In the genomic region with DNA sequence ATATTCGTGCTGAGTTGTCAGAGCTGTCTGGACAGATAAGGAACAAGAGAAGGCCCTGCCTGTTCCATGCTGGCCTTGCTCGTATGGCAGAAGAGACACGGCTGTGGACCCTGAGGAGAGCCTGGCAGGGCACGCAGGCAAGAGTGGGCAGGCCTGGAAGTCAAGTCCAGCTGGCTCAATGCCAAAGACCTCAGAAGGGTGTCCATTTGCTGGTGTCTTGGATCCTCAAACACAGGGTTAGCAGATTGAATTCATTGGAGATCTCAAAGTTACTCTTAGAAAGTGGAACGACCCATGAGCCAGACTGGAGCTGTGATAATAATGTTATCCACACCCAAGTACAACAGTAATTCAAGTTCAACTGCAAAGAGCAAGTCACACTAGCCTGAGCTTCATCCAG, we compare ENCODE assay signal across 31 mouse cellular contexts.
DNase-seq lines count a peak whose midpoint lies in the region; ATAC-seq and TF ChIP-seq lines count a peak whose summit lies in the region.
"Had no signal": no experiment of that assay in that cellular context is flagged by ENCODE, and none has a peak within 500 bp of the region (broad histone marks: within the 10 kb centered on the region; RNA-seq: fewer than 3 reads in every experiment).

No protein-coding gene starts in this region.

- H3K27me3 ChIP-seq in lung, embryonic 14.5 days (ENCODE audit: insufficient read depth, low read length): no peaks in the 10 kb centered on the region
- H3K27me3 ChIP-seq: CH12.LX; embryonic facial prominence, embryonic 13.5 days; forebrain, embryonic 15.5 days; hindbrain, embryonic 15.5 days; liver, embryonic 15.5 days; lung, embryonic 15.5 days had no signal

- no peaks in the 10 kb centered on the region for H3K4me1 ChIP-seq in lung, embryonic 14.5 days (ENCODE audit: insufficient read depth)
- H3K4me1 ChIP-seq: embryonic facial prominence, embryonic 13.5 days; liver, embryonic 15.5 days; lung, embryonic 15.5 days had no signal

- no peak overlapping the region for H3K27ac ChIP-seq in lung, embryonic 14.5 days (ENCODE audit: low read depth)
- H3K27ac ChIP-seq: embryonic facial prominence, embryonic 13.5 days; forebrain, embryonic 10.5 days; forebrain, embryonic 15.5 days; heart, adult 2 months; heart, embryonic 13.5 days; hindbrain, embryonic 15.5 days; kidney, embryonic 15.5 days; liver, embryonic 15.5 days; lung, embryonic 15.5 days; macrophage had no signal

- H3K36me3 ChIP-seq in lung, embryonic 14.5 days (ENCODE audit: insufficient read depth): no peaks in the 10 kb centered on the region
- H3K36me3 ChIP-seq: embryonic facial prominence, embryonic 13.5 days; forebrain, embryonic 10.5 days; forebrain, embryonic 15.5 days; heart, embryonic 13.5 days; hindbrain, embryonic 15.5 days; kidney, embryonic 15.5 days; liver, embryonic 15.5 days; lung, embryonic 15.5 days had no signal

- 62% methylated on average over 5 of the region's 5 CpGs for WGBS in lung, embryonic 14.5 days

- no peak overlapping the region for H3K4me2 ChIP-seq in lung, embryonic 14.5 days
- H3K4me2 ChIP-seq: embryonic facial prominence, embryonic 13.5 days; forebrain, embryonic 15.5 days; heart, embryonic 13.5 days; hindbrain, embryonic 15.5 days; kidney, embryonic 15.5 days; liver, embryonic 15.5 days; lung, embryonic 15.5 days had no signal

- H3K9ac ChIP-seq in lung, embryonic 14.5 days: no peak overlapping the region
- H3K9ac ChIP-seq: embryonic facial prominence, embryonic 13.5 days; forebrain, embryonic 15.5 days; heart, embryonic 13.5 days; hindbrain, embryonic 15.5 days; kidney, embryonic 15.5 days; liver, embryonic 15.5 days; lung, embryonic 15.5 days had no signal

- peak; percentile 39 for DNase-seq in cerebellum, adult 11-12 months
- DNase-seq in cerebellum, adult 11 months: no peak
- peak; percentile 9 for DNase-seq in lung, embryonic 14.5 days
- DNase-seq in lung, postnatal 14 days: no peak
- peak; percentile 35 for DNase-seq in cerebellum, adult 9-11 months
- peak; percentile 4 for DNase-seq in skeletal muscle tissue, adult 2 months (ENCODE audit: low read depth, low spot score)
- DNase-seq in spleen, adult 12 weeks (ENCODE audit: low spot score): no peak
- DNase-seq: adrenal gland, adult 2 months; embryo, embryonic 11 days; gastrocnemius, postnatal 36 days; heart, adult 2 months; heart, postnatal 10 days; kidney, adult 18-20 months; layer of hippocampus, postnatal 36 days; liver; midbrain, embryonic 14.5 days; right cerebral cortex, adult 18-20 months; thymus, adult 2 months; thymus, postnatal 36 days had no signal

- H3K9me3 ChIP-seq in lung, embryonic 14.5 days (ENCODE audit: low read depth, low read length): no peaks in the 10 kb centered on the region
- H3K9me3 ChIP-seq: embryonic facial prominence, embryonic 13.5 days; forebrain, embryonic 10.5 days; forebrain, embryonic 15.5 days; heart, embryonic 13.5 days; hindbrain, embryonic 15.5 days; kidney, embryonic 15.5 days; liver, embryonic 15.5 days; lung, embryonic 15.5 days had no signal

- TF ChIP-seq CTCF in lung, embryonic 14.5 days (IDR thresholded peaks at IDR 0.05; ENCODE audit: low read depth): no peak

- no peak for ATAC-seq in lung, embryonic 14.5 days (ENCODE audit: insufficient read depth)
- ATAC-seq in megakaryocyte, adult 5-6 weeks (ENCODE audit: poor library complexity, severe bottlenecking): no peak
- ATAC-seq: activated CD4-positive, CD25-positive, alpha-beta regulatory T cell, adult 4 months; forebrain, embryonic 15.5 days had no signal

- no peak overlapping the region for H3K4me3 ChIP-seq in lung, embryonic 14.5 days (ENCODE audit: low read depth, low read length)
- H3K4me3 ChIP-seq: embryonic facial prominence, embryonic 13.5 days; forebrain, embryonic 10.5 days; forebrain, embryonic 15.5 days; heart, adult 2 months; heart, embryonic 13.5 days; hindbrain, embryonic 15.5 days; kidney, embryonic 15.5 days; liver, embryonic 15.5 days; lung, embryonic 15.5 days had no signal

Comparison
In these comparisons a context has a peak if more than half of its experiments do, and no peak if none do; other contexts are left out.
1. DNase-seq: peak in cerebellum, adult 11-12 months (single experiment), lung, embryonic 14.5 days (single experiment), cerebellum, adult 9-11 months (single experiment) and skeletal muscle tissue, adult 2 months (single experiment); none in cerebellum, adult 11 months (single experiment), lung, postnatal 14 days (single experiment) and spleen, adult 12 weeks (single experiment).